ENCODE assay signal across 32 mouse cellular contexts in the genomic region with DNA sequence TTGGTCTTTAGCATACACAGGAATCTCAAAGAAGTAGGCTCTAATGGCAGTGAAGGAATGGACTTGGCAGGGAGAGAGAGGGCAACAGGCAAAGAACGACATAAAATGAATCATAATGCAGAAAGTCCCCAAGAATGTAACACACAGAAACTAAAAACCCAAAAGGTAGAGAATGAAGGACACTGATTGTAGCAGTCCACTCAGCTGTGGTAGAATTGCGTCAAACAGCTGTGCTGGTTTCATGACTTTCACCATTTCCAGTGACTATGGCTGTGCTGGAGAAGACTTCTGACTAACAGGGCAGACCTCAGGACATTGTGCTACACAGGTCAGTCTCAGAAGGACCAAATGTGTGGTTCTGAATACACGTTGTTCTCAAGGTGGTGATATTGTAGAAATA. TPM values are rescaled to one million over a fixed set of nuclear protein-coding genes. Genes with fewer than 3 reads are reported as not detected.
"Had no signal": no experiment of that assay in that cellular context is flagged by ENCODE, and none has a peak within 500 bp of the region (broad histone marks: within the 10 kb centered on the region; RNA-seq: fewer than 3 reads in every experiment).

No protein-coding gene starts in this region.

- H3K27ac ChIP-seq: left cerebral cortex, adult 2 months; liver, embryonic 13.5 days; macrophage; neural tube, embryonic 12.5 days; neural tube, embryonic 15.5 days; stomach, embryonic 15.5 days had no signal

- H3K27me3 ChIP-seq: liver, embryonic 13.5 days; megakaryocyte, embryonic 14.5 days; neural tube, embryonic 12.5 days; neural tube, embryonic 15.5 days; stomach, embryonic 15.5 days had no signal

- H3K9ac ChIP-seq: liver, embryonic 13.5 days; neural tube, embryonic 12.5 days; neural tube, embryonic 15.5 days; stomach, embryonic 15.5 days had no signal

- H3K4me3 ChIP-seq: left cerebral cortex, adult 2 months; liver, embryonic 13.5 days; megakaryocyte, embryonic 14.5 days; neural tube, embryonic 12.5 days; neural tube, embryonic 15.5 days; stomach, embryonic 15.5 days had no signal

- H3K9me3 ChIP-seq: liver, embryonic 13.5 days; megakaryocyte, embryonic 14.5 days; neural tube, embryonic 12.5 days; neural tube, embryonic 15.5 days; stomach, embryonic 15.5 days had no signal

- H3K4me1 ChIP-seq: neural tube, embryonic 12.5 days; neural tube, embryonic 15.5 days; stomach, embryonic 15.5 days had no signal

- DNase-seq: kidney, adult 18-20 months; kidney, adult 9 months; kidney, postnatal 14 days; kidney, postnatal 4 days; layer of hippocampus, adult 9-11 months; layer of hippocampus, postnatal 36 days; liver, embryonic 13.5 days; lung, adult 2 months; midbrain, embryonic 14.5 days; right cerebral cortex, adult 18-20 months; right cerebral cortex, postnatal 14 days; right cerebral cortex, postnatal 4 days; thymus, postnatal 36 days had no signal

- H3K36me3 ChIP-seq: liver, embryonic 13.5 days; neural tube, embryonic 12.5 days; neural tube, embryonic 15.5 days; stomach, embryonic 15.5 days had no signal

RNA-seq across cellular contexts. Expression of a gene that starts 32.7 kb away (rescaled TPM):
- total RNA-seq: layer of hippocampus, adult 18-20 months; layer of hippocampus, postnatal 36 days; left cerebral cortex, adult 2 months; left cerebral cortex, postnatal 10 days; left cerebral cortex, postnatal 36 days; liver, adult 2 months; midbrain, postnatal 0 days had no signal
- polyA plus RNA-seq: kidney, embryonic 16.5 days; limb, embryonic 11.5 days; limb, embryonic 14.5 days; liver, adult 2 months; liver, embryonic 13.5 days; liver, embryonic 16.5 days; lung, adult 2 months; lung, embryonic 16.5 days; macrophage; midbrain, embryonic 11.5 days; midbrain, embryonic 14.5 days; midbrain, postnatal 0 days; neural tube, embryonic 12.5 days; neural tube, embryonic 15.5 days; stomach, embryonic 15.5 days; thymus, postnatal 0 days; urinary bladder, adult 2 months had no signal
